Mouse (Mus musculus) ovary, postnatal 14 days (tissue): ENCODE results near the gene Cga.
"Not testable (repeated sequence)": the region's sequence is repeated elsewhere in the genome, so short reads cannot be mapped to it uniquely, and the experiment has no call there.

Experiments used
- DNase-seq: peaks from one replicate; pipeline ENCODE4 v3.0.0; 2022; ENCODE audit warnings: low spot score

Cga gene

DNA sequence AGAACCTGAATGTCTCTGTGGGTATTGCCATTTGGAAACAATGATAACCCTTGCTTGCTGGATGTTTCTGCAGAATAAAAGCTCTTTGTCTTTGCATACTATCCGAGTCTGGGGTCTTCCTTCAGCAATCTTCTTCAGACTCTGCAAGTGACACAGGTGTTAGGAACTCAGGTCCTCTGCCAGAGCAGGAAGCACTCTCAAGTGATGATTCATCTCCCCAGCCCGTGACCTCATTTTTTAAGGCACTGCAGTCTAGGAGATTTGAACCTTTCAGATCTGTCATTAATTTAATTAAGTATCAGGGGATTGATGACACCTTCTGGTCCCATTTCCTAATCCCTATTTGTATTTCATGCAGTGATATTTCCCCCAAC lies 3.8 kb upstream of the Cga start:
- DNase-seq: no peak

DNA sequence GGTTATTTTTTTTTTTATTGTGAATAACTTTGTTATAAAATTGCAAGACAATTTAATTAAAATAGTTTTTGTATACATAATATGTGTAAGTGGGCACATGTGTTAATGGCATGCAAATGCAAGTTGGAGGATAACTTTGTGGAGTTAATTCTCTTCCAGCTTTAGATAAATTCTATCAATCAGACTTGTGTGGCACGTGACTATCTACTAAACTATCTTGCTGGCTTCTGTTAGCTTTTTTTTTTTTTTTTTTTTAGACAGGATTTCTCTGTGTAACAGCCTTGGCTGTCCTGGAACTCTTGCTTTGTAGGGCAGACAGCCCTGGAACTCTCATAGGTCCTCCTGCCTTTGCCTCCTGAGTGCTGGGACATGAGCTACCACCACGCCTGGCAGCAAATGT lies 4.9 kb downstream of the Cga start:
- DNase-seq: no peak

DNA sequence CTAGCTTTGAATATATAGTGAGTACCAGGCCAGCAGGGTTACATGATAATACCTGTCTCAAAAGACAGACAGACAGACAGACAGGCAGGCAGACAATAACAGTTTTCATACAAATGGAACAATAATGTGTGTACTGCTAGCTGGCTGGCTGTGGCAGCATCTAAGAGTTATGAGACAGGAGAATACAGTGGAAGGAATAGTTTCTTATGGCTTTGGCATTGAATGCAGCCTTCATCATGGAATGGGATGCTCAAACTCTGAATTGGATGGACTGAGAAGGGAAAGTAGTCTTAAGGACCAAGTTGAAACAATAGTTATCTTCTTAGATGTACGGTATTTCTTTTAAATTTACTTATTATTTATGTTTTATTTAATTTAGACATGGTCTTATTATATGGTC lies 5.7 kb downstream of the Cga start:
- DNase-seq: no peak

DNA sequence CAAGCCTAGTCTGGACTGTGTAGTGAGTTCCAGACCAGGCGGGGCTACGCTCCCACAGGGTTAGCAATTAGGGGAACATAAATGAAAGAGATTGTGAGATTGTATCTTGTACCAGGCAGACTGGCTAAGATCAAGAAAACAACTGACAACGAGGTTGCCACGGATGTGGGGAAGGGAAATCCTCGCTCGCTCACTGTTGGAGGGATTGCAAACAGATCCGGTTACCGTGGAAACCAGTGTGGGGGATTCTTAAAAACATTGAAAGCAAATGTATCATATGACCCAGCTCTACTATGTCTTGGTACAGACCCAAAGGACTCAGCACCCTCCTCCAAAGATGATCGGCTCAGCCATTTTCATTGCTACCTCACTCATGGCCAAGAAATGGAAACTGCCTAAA lies 6.6 kb downstream of the Cga start:
- no peak for DNase-seq

DNA sequence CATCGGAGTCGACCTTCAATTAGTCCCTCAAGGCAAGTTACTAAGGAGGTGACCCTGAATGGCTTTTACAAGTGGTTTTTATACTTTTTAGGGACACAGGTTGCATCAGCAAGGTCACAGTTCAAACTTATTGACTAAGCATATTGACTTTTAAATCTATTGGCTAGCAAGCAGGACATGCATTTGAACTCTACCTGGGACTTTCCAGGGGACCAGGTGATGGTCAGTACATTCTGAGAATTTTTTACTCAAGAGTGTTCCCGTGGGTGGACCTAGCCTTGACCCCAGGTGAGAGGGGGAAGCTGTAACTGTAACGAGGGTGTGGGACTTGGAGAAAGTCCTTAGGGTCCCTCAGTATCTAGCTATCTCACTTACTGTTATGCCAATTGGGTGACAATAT lies 7.6 kb downstream of the Cga start:
- no peak for DNase-seq

DNA sequence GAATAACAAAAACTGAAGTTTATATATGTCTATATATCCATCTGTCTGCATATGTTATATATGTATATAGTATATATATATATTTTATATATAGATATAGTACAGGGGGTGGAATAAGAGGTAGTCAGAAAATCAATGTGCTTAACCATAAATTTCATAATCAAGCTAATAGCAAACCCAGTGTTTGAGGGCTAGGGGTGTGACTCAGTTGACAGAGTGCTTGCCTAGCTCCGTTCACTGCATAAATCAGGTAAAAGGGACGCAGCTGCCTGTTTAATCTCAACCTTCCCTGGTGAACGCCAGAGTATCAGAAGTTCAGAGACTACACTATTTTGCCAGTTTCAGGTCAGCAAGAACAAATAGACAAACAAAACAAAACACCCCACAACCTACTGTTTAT lies 8.0 kb downstream of the Cga start:
- DNase-seq: not testable (repeated sequence)

DNA sequence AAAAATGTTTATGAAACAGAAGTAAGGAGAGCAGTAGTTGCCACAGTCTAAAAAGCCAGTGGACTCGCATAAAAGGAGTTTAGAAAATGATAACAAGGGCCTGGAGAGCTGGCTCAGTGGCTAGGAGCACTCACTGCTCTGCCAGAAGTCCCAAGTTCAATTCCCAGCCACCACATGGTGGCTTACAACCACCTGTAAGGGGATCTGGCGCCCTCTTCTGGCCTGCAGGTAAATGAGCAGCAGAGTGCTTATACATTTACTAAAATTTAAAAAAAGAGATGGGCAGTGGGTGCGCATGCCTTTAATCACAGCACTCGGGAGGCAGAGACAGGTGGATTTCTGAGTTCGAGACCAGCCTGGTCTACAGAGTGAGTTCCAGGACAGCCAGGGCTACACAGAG lies 11.8 kb downstream of the Cga start:
- DNase-seq: no peak

DNA sequence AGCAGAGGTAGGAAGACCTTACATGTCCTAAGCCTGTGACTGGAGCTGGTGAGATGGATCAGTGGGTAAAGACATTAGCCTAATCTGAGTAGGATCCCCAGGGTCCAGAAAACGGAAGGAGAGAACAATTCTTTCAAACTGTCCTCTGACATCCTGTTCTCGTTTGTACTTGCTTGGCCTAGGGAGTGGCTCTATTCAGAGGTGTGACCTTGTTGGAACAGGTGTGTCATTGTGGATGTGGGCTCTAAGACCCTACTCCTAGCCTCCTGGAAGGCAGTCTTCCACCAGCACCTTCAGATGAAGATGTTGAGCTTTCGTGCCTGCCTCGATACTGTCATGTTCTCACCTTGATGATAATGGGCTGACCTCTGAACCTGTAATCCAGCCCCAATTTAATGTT lies 12.6 kb downstream of the Cga start:
- DNase-seq: no peak

DNA sequence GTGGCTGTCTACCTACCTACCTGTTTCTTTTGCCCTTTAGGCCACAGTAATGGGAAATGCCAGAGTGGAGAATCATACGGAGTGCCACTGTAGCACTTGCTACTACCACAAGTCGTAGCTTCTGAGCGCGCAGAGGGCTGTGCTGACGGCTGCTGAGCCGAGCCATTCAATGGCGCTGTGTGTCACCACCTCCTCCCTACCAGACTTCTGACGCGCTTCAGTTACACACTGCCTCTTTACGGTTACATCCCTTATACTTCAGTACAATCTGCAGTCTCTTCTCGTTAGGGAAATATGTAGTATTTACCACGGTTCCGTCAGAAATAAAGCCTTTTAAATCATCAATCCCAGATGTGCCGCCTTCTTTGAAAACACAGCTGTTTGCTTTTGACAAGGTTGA lies 13.4 kb downstream of the Cga start:
- DNase-seq: no peak

DNA sequence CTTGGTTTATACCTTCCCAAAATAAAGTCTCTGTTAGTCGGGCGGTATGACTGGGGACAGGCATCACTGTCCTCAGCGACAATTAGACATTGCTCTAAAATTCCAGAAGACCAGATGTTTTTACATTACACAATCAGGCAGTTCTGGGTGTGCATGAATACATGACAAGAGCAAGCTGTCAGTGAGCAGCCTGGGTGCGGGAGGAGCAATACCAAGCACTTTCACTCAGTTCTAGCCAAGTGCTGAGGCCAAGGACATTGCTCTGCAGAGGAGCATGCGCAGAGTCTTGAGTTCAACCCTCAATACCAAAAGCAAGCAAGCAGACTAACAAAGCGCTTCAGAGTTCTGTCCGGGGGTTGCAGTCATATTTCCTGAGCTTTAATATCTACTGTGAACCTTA lies 14.5 kb downstream of the Cga start:
- DNase-seq: no peak

DNA sequence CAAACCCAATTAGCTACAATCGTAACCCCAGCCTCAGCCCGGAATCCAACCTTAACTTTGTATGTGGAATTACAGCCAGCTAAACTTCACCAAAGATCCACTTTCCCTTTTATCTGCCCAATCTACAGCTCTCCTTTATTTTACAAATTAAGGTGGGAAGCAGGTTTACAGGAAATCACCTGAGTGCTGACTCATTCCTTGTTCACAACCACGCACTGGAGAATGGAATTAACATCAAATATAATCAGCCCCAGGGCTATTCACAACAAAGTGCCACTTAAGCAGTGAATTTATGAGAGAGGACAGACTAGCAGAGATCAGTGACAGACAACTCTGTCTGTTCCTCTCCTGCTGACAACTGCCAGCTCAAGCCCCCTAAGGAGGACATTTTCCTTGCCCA lies 17.8 kb downstream of the Cga start:
- DNase-seq: no peak

DNA sequence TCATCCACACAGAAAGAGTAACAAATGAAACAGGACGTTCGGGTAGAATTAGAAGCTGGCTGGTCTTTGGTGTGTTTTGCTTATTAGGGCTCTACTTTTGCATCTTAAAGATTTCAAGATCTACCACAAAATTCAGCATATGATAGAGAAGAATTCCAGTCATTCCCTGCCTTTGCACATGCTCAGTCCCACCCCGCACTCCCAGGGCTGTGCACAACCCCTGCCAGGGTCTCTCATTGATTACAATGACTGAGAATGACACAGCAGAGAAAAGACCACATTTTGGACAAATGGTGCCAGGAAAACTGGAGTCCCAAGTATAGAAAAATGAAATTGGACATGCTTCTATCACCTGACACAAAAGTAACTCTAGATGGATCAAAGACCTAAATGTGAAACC lies 18.6 kb downstream of the Cga start:
- no peak for DNase-seq

DNA sequence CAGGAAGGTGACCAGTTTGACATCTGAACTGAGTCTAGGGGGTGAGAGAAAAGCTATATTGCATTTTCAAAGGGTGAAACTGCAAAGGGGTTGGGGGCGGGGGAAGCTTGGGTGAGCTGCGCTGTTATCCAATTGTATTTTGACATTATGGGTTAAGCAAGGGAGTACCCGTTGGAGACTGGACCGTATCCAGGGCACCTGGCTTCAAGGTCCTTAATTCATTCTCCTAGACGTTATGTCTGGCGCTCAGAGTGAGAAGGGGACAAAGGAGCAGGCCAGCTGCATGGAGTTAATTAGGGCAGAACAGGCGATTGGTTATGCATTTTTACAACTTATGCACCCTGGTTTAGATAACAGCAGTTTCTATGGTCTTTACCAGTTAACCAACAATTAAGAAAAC lies 23.8 kb downstream of the Cga start:
- DNase-seq: peak; percentile 14

DNA sequence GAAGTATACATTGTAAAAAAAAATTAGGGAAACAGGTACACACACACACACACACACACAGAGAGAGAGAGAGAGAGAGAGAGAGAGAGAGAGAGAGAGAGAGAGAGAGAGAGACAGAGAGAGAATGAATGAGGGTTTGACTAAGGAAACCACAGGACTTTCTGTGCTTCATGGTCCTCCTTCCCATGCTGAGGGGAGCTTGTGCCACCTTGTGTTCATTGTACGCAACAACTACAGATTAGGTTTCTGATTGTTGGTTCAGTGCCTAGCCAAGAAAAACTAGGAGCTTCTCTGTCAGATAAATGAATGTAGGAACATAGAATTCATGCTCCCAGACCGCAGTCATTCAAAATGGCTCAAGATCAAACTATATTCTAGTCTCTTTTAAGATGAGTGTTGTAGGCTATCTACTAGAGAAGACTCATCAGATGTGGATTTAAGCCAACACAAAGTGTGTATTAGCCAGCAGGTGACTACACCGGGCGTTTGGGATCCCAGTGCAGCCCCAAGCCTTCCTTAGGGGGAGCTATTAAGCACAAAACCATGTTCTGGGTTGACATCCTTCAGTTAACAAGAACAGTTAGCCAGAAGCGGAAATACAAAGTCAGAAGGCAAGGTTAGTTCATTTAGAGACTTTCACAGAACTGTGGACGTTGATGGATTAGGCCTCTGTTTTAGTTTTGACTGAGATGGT lies 28.7 kb downstream of the Cga start:
- DNase-seq: peak; percentile 26

DNA sequence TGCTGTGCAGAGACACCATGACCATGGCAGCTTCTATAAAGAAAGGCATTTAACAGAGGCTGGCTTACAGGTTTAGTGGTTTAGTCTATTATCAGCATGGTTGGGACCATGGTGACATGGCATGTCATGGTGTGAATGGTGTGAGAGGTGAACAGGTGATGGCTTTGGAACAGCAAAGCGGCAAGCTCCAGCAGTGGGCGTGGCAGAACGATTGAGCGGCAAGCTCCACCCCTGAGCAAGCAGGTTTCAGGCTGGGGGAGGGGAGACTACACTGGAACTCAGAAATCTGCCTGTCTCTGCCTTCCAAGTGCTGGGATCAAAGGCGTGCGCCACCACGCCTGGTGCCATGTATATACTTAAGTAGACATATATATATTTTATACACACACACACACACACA lies 34.8 kb downstream of the Cga start:
- not testable (repeated sequence) for DNase-seq

DNA sequence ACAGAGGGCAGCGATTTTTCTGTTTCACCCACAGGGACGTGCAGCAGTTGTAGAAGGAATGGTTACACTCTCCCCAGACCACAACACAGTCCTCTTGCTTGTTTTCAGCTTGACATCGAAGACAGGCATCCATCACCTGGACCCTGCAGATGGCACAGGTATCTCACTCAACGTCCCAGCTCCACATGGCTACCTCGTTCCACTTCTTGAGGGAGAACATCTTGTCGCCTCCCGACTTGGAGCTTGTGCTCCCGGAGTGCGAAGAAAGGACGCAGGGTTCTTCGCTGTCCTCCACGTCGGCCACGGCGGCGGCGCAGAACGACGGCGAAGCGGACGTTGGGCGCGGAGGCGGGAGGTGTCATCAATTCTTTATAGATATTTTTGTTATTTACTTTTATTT lies 47.5 kb downstream of the Cga start:
- no peak for DNase-seq

DNA sequence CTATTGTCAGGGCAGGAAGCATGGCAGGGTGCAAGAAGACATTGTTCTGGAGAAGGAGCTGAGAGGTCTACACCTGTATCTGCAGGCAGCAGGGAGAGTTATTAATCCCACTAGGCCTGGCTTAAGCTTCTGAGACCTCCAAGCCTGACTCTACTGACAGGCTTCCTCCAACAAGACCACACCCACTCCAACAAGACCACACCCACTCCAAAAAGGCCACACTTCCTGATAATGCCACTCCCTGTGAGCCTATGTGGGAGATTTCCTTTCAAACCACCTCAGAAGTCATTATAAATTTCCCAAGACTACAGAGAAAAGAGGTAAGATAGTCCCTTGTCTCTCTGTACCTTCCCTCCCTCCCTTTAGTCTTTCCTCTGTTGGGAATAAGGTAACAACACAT lies 53.6 kb downstream of the Cga start:
- no peak for DNase-seq

DNA sequence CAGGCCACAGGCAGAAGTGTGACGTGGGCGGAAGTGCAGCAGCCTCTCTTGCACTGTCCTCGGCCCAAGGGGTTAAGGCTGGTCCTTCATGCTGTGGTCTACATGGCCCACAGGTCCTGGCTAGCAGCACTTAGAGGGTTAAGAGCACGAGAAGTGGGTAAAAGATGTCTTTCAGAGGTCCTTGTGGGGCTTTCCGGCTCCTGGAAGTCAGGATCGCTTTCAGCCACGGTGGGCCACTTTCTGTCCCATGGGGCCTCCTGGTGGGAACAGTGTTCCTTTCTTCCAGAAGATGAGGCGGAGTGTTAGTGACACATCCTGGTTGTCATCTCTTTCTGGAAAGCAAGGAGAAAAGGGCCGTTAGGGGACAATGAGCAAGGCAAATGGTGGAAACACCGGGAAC lies 60.1 kb downstream of the Cga start:
- no peak for DNase-seq
